Mouse (Mus musculus) kidney, embryonic 14.5 days (tissue): ENCODE results near the gene Vps29. TPM values are rescaled to one million over a fixed set of nuclear protein-coding genes. Genes with fewer than 3 reads are reported as not detected.

Experiments
- ATAC-seq: fragments of 200-750 bp; cut with Nextera tagmentation; 2 replicates; pipeline ENCODE4 v1.8.0; 2017; ENCODE audit warnings: moderate number of reproducible peaks, mild to moderate bottlenecking, moderate TSS enrichment, moderate library complexity; ENCODE audit not compliant: low FRiP score, low TSS enrichment
- H3K27ac ChIP-seq: fragments of 300-500 bp; sonication (generic); 2 replicates; pipeline ENCODE4 v1.5.1; 2014; ENCODE audit warnings: low read depth, mild to moderate bottlenecking, low read length, moderate library complexity, mixed read lengths
- H3K27me3 ChIP-seq: fragments of 300-500 bp; sonication (generic); 2 replicates; pipeline ENCODE4 v1.6.1; 2014; ENCODE audit warnings: mild to moderate bottlenecking, low read length; ENCODE audit not compliant: control insufficient read depth, insufficient read depth
- H3K36me3 ChIP-seq: fragments of 300-500 bp; sonication (generic); 2 replicates; pipeline ENCODE4 v1.6.1; 2014; ENCODE audit warnings: low read length, mixed read lengths; ENCODE audit not compliant: control insufficient read depth, insufficient read depth
- H3K4me1 ChIP-seq: fragments of 300-500 bp; sonication (generic); 2 replicates; pipeline ENCODE4 v1.6.1; 2014; ENCODE audit warnings: low read length, mixed read lengths; ENCODE audit not compliant: control insufficient read depth, insufficient read depth
- H3K4me2 ChIP-seq: fragments of 300-500 bp; sonication (generic); replicated peaks from 2 replicates; pipeline ENCODE4 v1.6.1; 2014; ENCODE audit warnings: low read depth, mild to moderate bottlenecking, low read length
- H3K4me3 ChIP-seq: fragments of 300-500 bp; sonication (generic); 2 replicates; pipeline ENCODE4 v1.5.1; 2014; ENCODE audit warnings: mild to moderate bottlenecking, low read length
- H3K9ac ChIP-seq: fragments of 300-500 bp; sonication (generic); 2 replicates; pipeline ENCODE4 v1.6.1; 2014; ENCODE audit warnings: low read depth, mild to moderate bottlenecking, low read length, moderate library complexity
- H3K9me3 ChIP-seq: fragments of 300-500 bp; sonication (generic); 2 replicates; pipeline ENCODE4 v1.6.1; 2016; ENCODE audit warnings: low read length; ENCODE audit not compliant: control insufficient read depth
- WGBS: fragments of 180-500 bp; shearing (Covaris S2); extraction: QIAGEN DNeasy Blood & Tissue Kit; methylation state at CpG from one replicate; pipeline ENCODE4 v1.1.7; 2014; 5-methylcytosine and 5-hydroxymethylcytosine counted together
- polyA plus RNA-seq: library from polyadenylated mRNA; unstranded; fragments of >200 nt; fragmentation: Nextera tagmentation; extraction: Ambion mirVana; gene quantifications from 2 replicates; pipeline ENCODE4 v1.2.1, GENCODE M21; 2014

Gene Vps29
- 224 and 236 TPM in 2 replicates for polyA plus RNA-seq

DNA sequence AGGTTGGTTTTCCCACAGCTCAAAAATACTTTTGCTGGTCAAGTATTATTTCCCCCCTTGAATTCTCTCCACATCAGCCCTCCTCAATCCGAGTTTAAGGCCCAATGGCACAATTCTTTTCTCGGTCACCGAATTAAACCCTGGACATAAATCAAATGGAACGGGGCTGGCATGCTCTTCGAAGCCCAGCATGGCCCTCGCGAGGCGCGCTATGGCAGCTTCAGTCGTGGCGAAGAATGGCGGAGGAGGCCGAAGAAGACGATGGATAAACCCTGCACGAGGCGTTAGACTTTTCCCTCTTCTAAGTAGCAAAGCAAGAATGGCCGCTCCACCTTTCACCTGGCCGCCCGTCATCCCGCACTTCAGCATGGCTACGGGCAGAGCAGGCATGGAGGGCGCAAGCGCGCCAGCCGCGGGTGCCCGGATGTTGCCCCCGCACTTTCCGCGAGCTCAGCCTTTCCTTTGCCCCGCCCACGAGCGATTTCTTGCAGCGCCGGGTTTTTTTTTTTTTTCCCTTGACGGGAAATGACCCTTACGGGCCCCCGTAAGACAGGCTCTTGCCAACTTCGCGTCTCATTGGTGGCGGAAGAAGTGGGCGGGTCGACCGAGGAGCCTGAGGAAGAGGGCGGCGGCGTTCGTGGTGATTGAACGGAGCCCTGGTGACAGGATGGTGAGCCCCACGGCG is at the start of gene Vps29, which contains the start of gene Rad9b:
Gene Vps29 (plus strand): TSS at position 563 of the 685 bp plus-strand sequence.
Gene Rad9b (minus strand): TSS at position 427 of the 685 bp plus-strand sequence.
- peak within 1 kb of the TSS; percentile 92 for H3K4me3 ChIP-seq

DNA sequence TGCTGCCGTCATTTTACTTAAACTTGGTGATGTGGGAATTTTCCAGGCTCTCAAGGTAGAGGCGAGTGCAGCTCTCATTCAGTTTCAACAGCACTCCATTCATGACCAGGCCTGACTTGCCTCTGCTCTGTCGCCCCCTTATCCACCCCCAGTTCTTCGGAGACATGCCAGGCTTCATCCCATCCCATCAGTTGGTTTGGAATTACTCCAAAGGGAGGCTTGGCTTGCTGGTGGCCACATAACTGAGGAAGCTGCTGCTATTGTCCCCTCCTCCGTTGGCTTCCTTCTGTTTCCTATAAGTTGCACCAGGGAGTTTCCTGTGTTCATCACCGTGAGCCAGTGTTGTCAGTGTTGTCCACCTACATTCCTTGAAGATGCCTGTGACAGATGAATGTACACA is 49.6 kb upstream of the Vps29 start:
- no peak for ATAC-seq
- H3K4me2 ChIP-seq = no peak overlapping the region
- no peak overlapping the region for H3K9ac ChIP-seq
- 82% methylated on average over 6 of the region's 6 CpGs for WGBS
- H3K27me3 ChIP-seq = no peaks in the 10 kb centered on the region
- H3K36me3 ChIP-seq = peaks cover 3% of the 10 kb centered on the region; the same call in 1 of the 2 replicates
- H3K4me1 ChIP-seq = peaks cover 5% of the 10 kb centered on the region; the same call in 1 of the 2 replicates
- no peak overlapping the region for H3K4me3 ChIP-seq
- no peak overlapping the region for H3K27ac ChIP-seq
- no peaks in the 10 kb centered on the region for H3K9me3 ChIP-seq

More for the DNA sequence above, at the start of gene Vps29, which contains the start of gene Rad9b:
- H3K27me3 ChIP-seq = no peaks in the 10 kb centered on the region
- peak within 1 kb of the TSS; percentile 79 for H3K4me2 ChIP-seq
- peak within 1 kb of the TSS; percentile 86 for H3K9ac ChIP-seq
- H3K9me3 ChIP-seq = no peaks in the 10 kb centered on the region
- peak within 1 kb of the TSS; percentile 73; the same call in 1 of the 2 replicates for H3K27ac ChIP-seq
- ATAC-seq = peak; percentile 94
- H3K4me1 ChIP-seq = 0 out of 2 replicates have a peak, but pooled peaks cover 3% of the 10 kb centered on the region
- under 1% methylated on average over 51 of the region's 51 CpGs for WGBS
- no peaks in the 10 kb centered on the region for H3K36me3 ChIP-seq

DNA sequence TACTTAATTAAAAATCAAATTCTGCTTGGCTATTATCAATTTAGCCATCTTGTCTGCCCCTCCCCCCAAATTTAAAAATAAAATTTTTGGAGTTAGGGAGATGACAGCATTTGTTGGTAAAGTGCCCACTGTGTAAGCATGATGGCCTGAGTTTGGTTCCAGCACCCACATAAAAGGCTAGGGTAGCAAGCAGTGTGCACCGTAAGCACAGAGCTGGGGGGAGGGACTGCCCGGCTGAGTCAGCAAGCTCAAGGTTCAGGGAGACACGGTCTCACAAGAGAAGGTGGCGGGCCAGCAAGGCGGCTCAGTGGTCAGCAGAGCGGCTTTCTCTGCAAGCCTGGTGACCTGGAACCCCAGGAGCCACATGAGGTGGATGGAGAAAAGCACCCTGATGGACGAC is 48.7 kb upstream of the Vps29 start:
- no peak overlapping the region for H3K27ac ChIP-seq
- H3K9ac ChIP-seq = no peak overlapping the region
- peaks cover 5% of the 10 kb centered on the region; the same call in 1 of the 2 replicates for H3K36me3 ChIP-seq
- no peak overlapping the region for H3K4me2 ChIP-seq
- ATAC-seq = no peak
- WGBS = 88% methylated on average over 7 of the region's 7 CpGs
- no peaks in the 10 kb centered on the region for H3K27me3 ChIP-seq
- peaks cover 5% of the 10 kb centered on the region; the same call in 1 of the 2 replicates for H3K4me1 ChIP-seq
- H3K9me3 ChIP-seq = no peaks in the 10 kb centered on the region
- H3K4me3 ChIP-seq = no peak overlapping the region

DNA sequence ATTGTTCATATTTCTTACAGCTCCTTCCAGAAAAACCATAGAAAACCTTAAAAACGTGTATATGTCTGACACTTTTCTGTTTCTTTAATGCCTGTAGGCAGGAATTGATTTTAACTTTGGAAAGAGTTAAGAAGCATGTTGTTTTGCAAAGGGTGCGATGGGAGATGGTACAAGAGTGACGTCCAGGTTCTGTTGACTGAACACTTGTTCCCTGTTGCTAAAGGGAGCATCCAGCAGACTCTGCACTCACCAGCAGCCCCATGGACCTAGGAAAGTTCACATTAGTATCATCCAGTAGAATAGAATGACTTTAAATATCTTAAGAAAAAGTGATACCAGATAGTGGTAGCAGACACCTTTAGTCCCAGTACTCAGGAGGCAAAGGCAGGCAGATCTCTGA is 47.6 kb upstream of the Vps29 start:
- WGBS = 95% methylated on average over 3 of the region's 3 CpGs
- no peak for ATAC-seq
- H3K27me3 ChIP-seq = no peaks in the 10 kb centered on the region

GRCm38 (mm10) chr5:122310699-122311098 is 43.5 kb upstream of the Vps29 start:
- no peaks in the 10 kb centered on the region for H3K9me3 ChIP-seq
- no peak overlapping the region for H3K27ac ChIP-seq
- 90% methylated on average over 8 of the region's 8 CpGs for WGBS
- no peaks in the 10 kb centered on the region for H3K27me3 ChIP-seq
- no peak overlapping the region for H3K9ac ChIP-seq
- ATAC-seq = no peak
- peaks cover 19% of the 10 kb centered on the region for H3K36me3 ChIP-seq
- peaks cover 9% of the 10 kb centered on the region for H3K4me1 ChIP-seq
- H3K4me2 ChIP-seq = no peak overlapping the region
- no peak overlapping the region for H3K4me3 ChIP-seq

More for the DNA sequence above, 47.6 kb upstream of the Vps29 start:
- Histone ChIP-seq H3K4me3 (no peak overlapping the region), H3K4me2 (no peak overlapping the region), H3K9ac (no peak overlapping the region), H3K27ac (no peak overlapping the region), H3K9me3 (no peaks in the 10 kb centered on the region), H3K4me1 (peaks cover 5% of the 10 kb centered on the region; the same call in 1 of the 2 replicates), H3K36me3 (peaks cover 8% of the 10 kb centered on the region; the same call in 1 of the 2 replicates)

DNA sequence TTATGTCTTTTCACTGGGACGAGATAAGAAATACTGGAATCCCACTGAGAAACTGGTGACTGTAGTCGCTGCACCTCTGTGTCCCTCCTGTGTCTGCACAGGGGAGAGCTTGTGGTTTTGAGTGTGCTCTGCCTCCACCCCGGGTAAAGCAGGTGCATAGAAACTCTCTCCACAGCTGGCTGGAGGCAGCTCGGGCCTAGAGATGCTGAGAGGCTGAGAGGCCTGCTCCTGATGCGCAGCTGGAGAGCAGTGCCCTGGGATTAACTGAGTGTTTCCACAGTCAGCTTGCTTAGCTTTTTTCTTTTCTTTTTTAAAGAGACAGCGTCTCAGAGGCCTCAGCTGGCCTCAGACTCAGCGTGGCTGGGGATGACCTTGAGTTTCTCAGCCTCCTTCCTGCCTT is 42.5 kb upstream of the Vps29 start:
- Histone ChIP-seq H3K27ac (no peak overlapping the region), H3K36me3 (peaks cover 19% of the 10 kb centered on the region), H3K4me2 (no peak overlapping the region), H3K27me3 (no peaks in the 10 kb centered on the region), H3K9ac (no peak overlapping the region), H3K4me1 (peaks cover 9% of the 10 kb centered on the region), H3K9me3 (no peaks in the 10 kb centered on the region), H3K4me3 (no peak overlapping the region)
- WGBS = 78% methylated on average over 7 of the region's 7 CpGs
- ATAC-seq = no peak

DNA sequence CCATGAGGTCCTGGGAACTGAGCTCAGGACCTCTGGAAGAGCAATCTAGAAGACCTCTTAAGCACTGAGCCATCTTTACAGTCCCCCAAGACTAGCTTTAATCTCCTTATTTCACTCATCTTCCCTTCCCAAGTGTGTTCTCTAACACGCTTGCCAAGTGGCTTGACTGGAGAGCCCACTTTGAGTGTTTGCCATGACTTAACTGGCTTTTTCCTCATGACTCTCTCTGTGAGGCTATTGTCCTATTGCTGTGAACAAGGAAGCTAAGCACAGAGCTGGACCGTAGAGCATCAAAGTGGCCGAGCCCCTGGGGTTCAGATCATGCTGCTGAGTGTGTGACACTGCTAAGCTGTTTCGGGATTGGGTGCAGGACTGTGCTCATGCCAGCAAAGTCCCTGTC is 41.8 kb upstream of the Vps29 start:
- H3K4me1 ChIP-seq = peaks cover 9% of the 10 kb centered on the region
- peaks cover 23% of the 10 kb centered on the region for H3K36me3 ChIP-seq
- no peak overlapping the region for H3K4me3 ChIP-seq
- H3K9ac ChIP-seq = no peak overlapping the region
- no peaks in the 10 kb centered on the region for H3K27me3 ChIP-seq
- no peaks in the 10 kb centered on the region for H3K9me3 ChIP-seq
- 90% methylated on average over 4 of the region's 4 CpGs for WGBS
- no peak overlapping the region for H3K4me2 ChIP-seq
- no peak overlapping the region for H3K27ac ChIP-seq
- no peak for ATAC-seq

GRCm38 (mm10) chr5:122312942-122313684 is 41.1 kb upstream of the Vps29 start:
- no peak overlapping the region for H3K27ac ChIP-seq
- H3K9me3 ChIP-seq = no peaks in the 10 kb centered on the region
- H3K4me2 ChIP-seq = no peak overlapping the region
- H3K36me3 ChIP-seq = peaks cover 24% of the 10 kb centered on the region
- ATAC-seq = no peak
- H3K9ac ChIP-seq = no peak overlapping the region
- no peak overlapping the region for H3K4me3 ChIP-seq
- H3K4me1 ChIP-seq = peaks cover 9% of the 10 kb centered on the region
- WGBS = 86% methylated on average over 17 of the region's 17 CpGs
- no peaks in the 10 kb centered on the region for H3K27me3 ChIP-seq
